Mouse (Mus musculus): Measurements from ENCODE around the gene Vamp1.

Gene Vamp1

GRCm38 (mm10) chr6:125291329-125291728, 76.0 kb downstream of the Vamp1 start:
- no peak for DNase-seq

GRCm38 (mm10) chr6:125292256-125292655, 76.9 kb downstream of the Vamp1 start:
- no peak for DNase-seq

GRCm38 (mm10) chr6:125294049-125294448, 78.7 kb downstream of the Vamp1 start:
- no peak for DNase-seq
